ENCODE assay signal across 8 mouse cellular contexts in the genomic region with DNA sequence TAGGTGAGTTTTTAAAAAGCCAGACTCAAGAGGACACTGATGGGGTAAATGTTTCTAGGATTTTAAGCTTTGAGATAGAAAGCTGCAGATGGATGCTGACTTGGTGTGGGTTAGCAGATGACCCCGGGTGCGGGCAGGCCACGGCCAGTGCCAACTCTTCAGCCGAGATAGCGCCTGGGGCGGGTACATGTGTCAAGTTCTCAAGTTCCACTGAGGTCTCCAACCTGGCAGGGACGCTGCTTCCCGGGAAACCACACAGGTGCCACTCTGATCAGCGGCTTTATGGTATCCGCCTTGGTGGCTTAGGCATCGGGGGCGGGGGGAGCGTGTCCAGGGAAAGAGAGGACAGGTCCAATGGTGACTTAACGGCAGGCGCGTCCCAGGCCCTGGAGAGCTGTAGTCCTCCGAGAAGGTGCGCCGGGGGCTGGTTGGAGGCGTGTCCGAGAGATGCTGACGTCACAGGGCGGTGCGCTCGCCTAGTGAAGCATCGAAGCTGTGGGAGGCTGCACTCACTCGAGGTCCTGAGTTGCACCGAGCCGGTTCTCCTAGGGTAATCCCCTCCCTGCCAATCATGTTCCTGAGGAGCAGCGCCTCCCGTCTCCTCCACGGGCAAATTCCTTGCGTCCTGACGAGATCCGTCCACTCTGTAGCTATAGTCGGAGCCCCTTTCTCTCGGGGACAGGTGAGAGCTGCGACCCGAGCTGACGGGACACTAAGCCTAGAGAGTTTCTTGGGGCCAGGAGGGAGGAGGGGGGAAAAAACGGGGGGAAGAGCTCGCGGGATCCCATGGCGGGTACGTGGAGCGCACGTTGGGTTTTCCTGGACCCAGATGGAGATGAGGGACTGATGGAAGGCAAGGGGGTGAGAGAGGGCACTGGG. TPM values are rescaled to one million over a fixed set of nuclear protein-coding genes. Genes with fewer than 3 reads are reported as not detected.
DNase-seq lines count a peak whose midpoint lies in the region.

Gene Arg2 (plus strand): TSS at position 479 of the 879 bp plus-strand sequence.

- peak; percentile 62 for DNase-seq in WW6 (ENCODE audit: low read depth, low spot score)
- peak; percentile 85 to 90 for DNase-seq in cerebellum, postnatal 25 days
- DNase-seq in frontal cortex, postnatal 14 days (ENCODE audit: low spot score in 2 of 2), result peak; percentile 59 to 61
- DNase-seq in hindlimb bud, embryonic 11.5 days (ENCODE audit: extremely low spot score, low read depth, low spot score), result peak; percentile 28
- peak; percentile 72 to 74 for DNase-seq in left cerebral cortex, adult 18-20 months (ENCODE audit: low spot score in 2 of 2)
- DNase-seq in lung, postnatal 36 days, result peak; percentile 92
- peak; percentile 85 for DNase-seq in retina, postnatal 1 day
- DNase-seq in urinary bladder, adult 18-20 months (ENCODE audit: low spot score in 2 of 2), result peak; percentile 71

RNA-seq across cellular contexts. Expression of gene Arg2, which starts in this region (rescaled TPM):
- total RNA-seq in left cerebral cortex, adult 18-20 months (2021), result 1 to 10 TPM; 2.0 to 2.7 TPM

Comparison
In these comparisons a context has a peak if more than half of its experiments do, and no peak if none do; other contexts are left out.
1. Peak in every context shown above with its lines: DNase-seq.
2. DNase-seq: peak in every context shown above with its lines; median percentile 92 in lung, postnatal 36 days; 88 in cerebellum, postnatal 25 days; 85 in retina, postnatal 1 day; 73 in left cerebral cortex, adult 18-20 months; 71 in urinary bladder, adult 18-20 months; 62 in WW6; 60 in frontal cortex, postnatal 14 days; 28 in hindlimb bud, embryonic 11.5 days.